Mouse (Mus musculus) brain, embryonic 14.5 days (tissue): ENCODE data around the gene L3mbtl3.

ENCODE experiments used
- CTCF ChIP-seq: fragments of 200-500 bp; IDR thresholded peaks from 2 replicates; pipeline ENCODE4 v1.5.1; 2012; ENCODE audit warnings: inconsistent platforms, mild to moderate bottlenecking, moderate library complexity, borderline replicate concordance; ENCODE audit not compliant: insufficient read depth, insufficient read length; ENCODE audit errors: extremely low read depth
- POLR2A ChIP-seq: fragments of 200-500 bp; IDR thresholded peaks from 2 replicates; pipeline ENCODE4 v1.6.1; 2012; ENCODE audit warnings: mild to moderate bottlenecking, inconsistent platforms, borderline replicate concordance; ENCODE audit not compliant: poor library complexity, insufficient read depth, insufficient read length, severe bottlenecking; ENCODE audit errors: extremely low read depth

GRCm38 (mm10) chr10:26327291-26327690 lies 48.5 kb downstream of the L3mbtl3 start:
- TF ChIP-seq CTCF (no peak), POLR2A (no peak)
